Mouse (Mus musculus) myocyte (in vitro differentiated cells): Measurements from ENCODE around the gene Crat. TPM values are rescaled to one million over a fixed set of nuclear protein-coding genes. Genes with fewer than 3 reads are reported as not detected.

ENCODE experiments used
- H3K27me3 ChIP-seq: one replicate; pipeline ENCODE4 v1.6.1; 2011; ENCODE audit not compliant: control insufficient read depth, insufficient read depth, insufficient read length
- H3K36me3 ChIP-seq: one replicate; pipeline ENCODE4 v1.6.1; 2011; ENCODE audit not compliant: control insufficient read depth, insufficient read depth
- H3K4me2 ChIP-seq: one replicate; pipeline ENCODE4 v1.6.1; 2011; ENCODE audit warnings: low read depth, control low read depth
- H3K4me3 ChIP-seq: one replicate; pipeline ENCODE4 v1.5.1; 2011; ENCODE audit warnings: mild to moderate bottlenecking, control low read depth, moderate library complexity
- H3K79me2 ChIP-seq: one replicate; pipeline ENCODE4 v1.6.1; 2011; ENCODE audit not compliant: control insufficient read depth, insufficient read depth
- H3ac ChIP-seq: one replicate; pipeline ENCODE4 v1.6.1; 2011; ENCODE audit not compliant: control insufficient read depth, insufficient read length
- CEBPB ChIP-seq: IDR thresholded peaks from 2 replicates; pipeline ENCODE4 v1.6.1; 2011; ENCODE audit warnings: mild to moderate bottlenecking, moderate library complexity; ENCODE audit not compliant: poor library complexity, insufficient read depth, severe bottlenecking
- E2F4 ChIP-seq: IDR thresholded peaks from one replicate; pipeline ENCODE4 v1.6.1; 2011; ENCODE audit warnings: mild to moderate bottlenecking, control low read depth, moderate library complexity; ENCODE audit not compliant: insufficient read depth
- MAX ChIP-seq: IDR thresholded peaks from one replicate; pipeline ENCODE4 v1.6.1; 2011; ENCODE audit warnings: low read depth, mild to moderate bottlenecking, control low read depth
- MYOD1 ChIP-seq, 3 experiments: IDR thresholded peaks; one replicate each; pipeline ENCODE4 v1.6.1; 2011; ENCODE audit warnings: control low read depth in 2 of 3, low read depth in 2 of 3, mild to moderate bottlenecking in 2 of 3, moderate library complexity in 1 of 3; ENCODE audit not compliant: insufficient read length in 2 of 3, control insufficient read depth in 1 of 3
- MYOG ChIP-seq, 3 experiments: IDR thresholded peaks; one replicate each; pipeline ENCODE4 v1.6.1; 2011; ENCODE audit warnings: control low read depth in 2 of 3, low read depth in 2 of 3, mild to moderate bottlenecking in 2 of 3; ENCODE audit not compliant: insufficient read length in 2 of 3, control insufficient read depth in 1 of 3, insufficient read depth in 1 of 3
- POLR2A ChIP-seq: IDR thresholded peaks from one replicate; pipeline ENCODE4 v1.6.1; 2011; ENCODE audit warnings: low read depth, mild to moderate bottlenecking, control low read depth, moderate library complexity; ENCODE audit not compliant: insufficient read length
- POLR2AphosphoS2 ChIP-seq: IDR thresholded peaks from one replicate; pipeline ENCODE4 v1.6.1; 2011; ENCODE audit warnings: low read depth, control low read depth; ENCODE audit not compliant: insufficient read length
- REST ChIP-seq: IDR thresholded peaks from one replicate; pipeline ENCODE4 v1.6.1; 2011; ENCODE audit warnings: mild to moderate bottlenecking, control low read depth, moderate library complexity; ENCODE audit not compliant: insufficient read depth, insufficient read length
- SRF ChIP-seq: IDR thresholded peaks from one replicate; pipeline ENCODE4 v1.6.1; 2011; ENCODE audit warnings: low read depth; ENCODE audit not compliant: control insufficient read depth, insufficient read length
- TCF12 ChIP-seq: IDR thresholded peaks from one replicate; pipeline ENCODE4 v1.6.1; 2011; ENCODE audit warnings: mild to moderate bottlenecking, control low read depth; ENCODE audit not compliant: poor library complexity, insufficient read depth, severe bottlenecking
- TCF3 ChIP-seq: IDR thresholded peaks from one replicate; pipeline ENCODE4 v1.6.1; 2011; ENCODE audit warnings: low read depth, control low read depth; ENCODE audit not compliant: insufficient read length
- USF1 ChIP-seq: IDR thresholded peaks from one replicate; pipeline ENCODE4 v1.6.1; 2011; ENCODE audit warnings: low read depth, mild to moderate bottlenecking, control low read depth, moderate library complexity
- polyA plus RNA-seq: library from polyadenylated mRNA; unstranded; fragments of >200 nt; fragmentation: generic; extraction: Trizol; gene quantifications from one replicate; pipeline ENCODE4 v1.2.1, GENCODE M21; 2012; ENCODE audit warnings: missing spikeins

Gene Crat
- polyA plus RNA-seq, 1 experiment = 42.2 TPM

DNA sequence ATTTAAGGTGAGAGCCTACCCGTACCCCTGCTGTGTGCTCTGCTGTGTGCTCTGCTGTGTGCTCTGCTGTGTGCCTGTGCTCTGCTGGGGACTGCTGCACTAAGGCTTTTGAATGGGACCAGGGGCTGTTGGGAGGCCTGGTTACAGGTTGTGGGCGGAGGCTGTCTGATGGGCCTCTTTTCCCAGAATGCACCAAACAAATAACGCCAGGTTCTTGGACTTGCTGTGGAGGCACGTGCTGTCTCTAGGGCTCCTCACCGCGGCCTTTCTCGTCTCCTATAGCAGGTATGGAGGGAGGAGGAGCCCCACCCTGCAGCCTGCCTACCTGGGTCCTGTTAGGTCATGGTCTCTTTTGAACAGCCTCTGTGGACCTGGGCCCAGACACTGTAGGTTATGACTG, 19.4 kb downstream of the Crat start:
- Histone ChIP-seq H3K79me2 (peaks cover 4% of the 10 kb centered on the region), H3K4me2 (no peak overlapping the region), H3K27me3 (no peaks in the 10 kb centered on the region), H3ac (no peak overlapping the region), H3K4me3 (no peak overlapping the region), H3K36me3 (peaks cover 4% of the 10 kb centered on the region)
- TF ChIP-seq POLR2A = no peak
- no peak for TF ChIP-seq SRF

DNA sequence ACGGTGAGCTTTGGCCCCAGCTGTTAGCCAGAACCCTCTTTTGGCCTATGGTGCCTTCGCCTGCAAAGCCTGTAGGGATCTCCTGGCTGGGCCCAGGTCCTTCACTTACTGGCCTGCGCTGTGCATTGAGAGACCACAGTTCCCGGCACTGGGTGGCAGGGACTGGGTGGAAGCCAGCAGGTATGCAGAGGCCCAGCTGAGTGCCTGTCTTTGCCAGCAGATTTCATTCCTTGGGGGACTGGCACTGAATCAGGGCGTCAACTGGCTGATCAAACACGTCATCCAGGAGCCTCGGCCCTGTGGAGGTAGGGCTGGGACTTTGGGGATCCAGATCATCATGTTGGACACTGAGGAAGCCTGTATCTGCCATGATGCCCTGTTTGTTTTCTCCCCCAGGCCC, 19.9 kb downstream of the Crat start:
- Histone ChIP-seq H3K4me2 (no peak overlapping the region), H3ac (no peak overlapping the region), H3K36me3 (peaks cover 3% of the 10 kb centered on the region), H3K27me3 (no peaks in the 10 kb centered on the region), H3K79me2 (peaks cover 4% of the 10 kb centered on the region), H3K4me3 (no peak overlapping the region)
- no peak for TF ChIP-seq POLR2AphosphoS2

DNA sequence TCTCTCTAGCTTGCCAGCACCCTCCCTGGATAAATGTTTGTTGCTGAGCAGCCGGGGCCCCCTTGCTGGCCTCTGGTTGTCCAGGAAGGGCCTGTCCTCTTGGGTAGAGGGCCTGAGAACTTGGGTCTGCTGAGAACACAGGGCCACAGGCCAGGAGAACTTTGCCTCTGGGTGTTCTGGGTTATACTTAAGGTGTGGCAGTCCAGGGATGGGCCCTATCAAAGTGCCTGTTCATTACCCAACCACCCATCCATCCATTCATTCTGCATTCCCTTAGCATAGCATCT, 22.3 kb downstream of the Crat start:
- peak overlapping the region; percentile 45 for H3ac ChIP-seq
- no peaks in the 10 kb centered on the region for H3K36me3 ChIP-seq
- TF ChIP-seq TCF12 = no peak
- TF ChIP-seq USF1 = no peak
- TF ChIP-seq MYOG (IDR thresholded peaks at IDR 0.05; ENCODE audit: control insufficient read depth in 1 of 3, insufficient read depth in 1 of 3, insufficient read length in 2 of 3, low read depth in 2 of 3) = no peak
- no peak for TF ChIP-seq SRF
- no peak for TF ChIP-seq POLR2A
- no peak for TF ChIP-seq POLR2AphosphoS2
- no peak for TF ChIP-seq MAX
- no peak for TF ChIP-seq TCF3
- no peak for TF ChIP-seq E2F4
- no peak for TF ChIP-seq MYOD1 (IDR thresholded peaks at IDR 0.05; ENCODE audit: control insufficient read depth in 1 of 3, insufficient read length in 2 of 3, low read depth in 2 of 3)
- no peak for TF ChIP-seq CEBPB
- TF ChIP-seq REST = no peak
- H3K4me3 ChIP-seq = peak overlapping the region; percentile 55
- H3K4me2 ChIP-seq = peak overlapping the region; percentile 93
- H3K79me2 ChIP-seq = peaks cover 4% of the 10 kb centered on the region
- no peaks in the 10 kb centered on the region for H3K27me3 ChIP-seq

DNA sequence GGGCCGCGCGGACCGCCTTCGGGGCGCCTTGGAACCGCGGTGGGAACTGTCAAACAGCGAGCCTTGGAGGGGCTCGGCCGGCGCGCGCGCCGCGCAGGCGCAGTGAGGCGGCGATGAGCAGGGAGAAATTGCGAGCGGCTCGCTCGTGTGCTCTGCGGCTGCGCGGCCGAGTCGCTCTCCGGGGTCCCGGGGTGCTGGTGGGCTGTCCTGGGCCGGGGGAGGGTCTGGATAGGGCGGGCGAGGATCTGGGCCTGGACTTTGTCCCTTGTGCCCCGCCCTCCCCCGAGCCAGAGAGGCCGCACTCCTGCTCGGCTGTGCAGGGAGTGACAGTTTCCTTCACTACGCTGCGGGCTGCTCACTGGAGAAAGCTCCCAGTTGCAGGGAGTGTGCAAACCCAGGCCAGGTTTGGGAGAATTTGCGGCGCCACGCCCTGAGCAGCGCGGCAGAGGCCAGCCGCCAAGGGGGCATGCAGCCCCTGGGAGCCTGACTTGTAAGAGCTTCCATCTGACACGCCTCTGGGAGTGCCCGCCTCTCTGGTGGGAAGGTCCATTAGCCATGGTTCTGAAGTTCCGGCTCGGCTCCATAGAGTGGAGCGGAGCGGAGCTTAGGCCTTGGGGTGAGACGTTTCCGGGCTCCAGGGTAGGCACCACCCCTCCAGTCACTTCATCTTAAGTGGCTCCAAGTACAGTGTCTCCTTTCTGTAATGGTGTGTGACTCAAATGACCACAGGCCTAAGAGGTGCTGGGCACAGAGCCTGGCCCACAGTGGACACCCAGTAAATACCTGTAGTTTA, 22.8 kb downstream of the Crat start:
- peak overlapping the region; percentile 55 for H3K4me3 ChIP-seq
- no peaks in the 10 kb centered on the region for H3K27me3 ChIP-seq
- TF ChIP-seq TCF12 = no peak
- TF ChIP-seq USF1 = no peak
- TF ChIP-seq MYOG (IDR thresholded peaks at IDR 0.05; ENCODE audit: control insufficient read depth in 1 of 3, insufficient read depth in 1 of 3, insufficient read length in 2 of 3, low read depth in 2 of 3) = no peak
- TF ChIP-seq E2F4 = no peak
- peak; percentile 36 for TF ChIP-seq POLR2A
- TF ChIP-seq TCF3 = no peak
- no peak for TF ChIP-seq POLR2AphosphoS2
- peaks cover 4% of the 10 kb centered on the region for H3K79me2 ChIP-seq
- H3K4me2 ChIP-seq = peak overlapping the region; percentile 93
- H3ac ChIP-seq = peak overlapping the region; percentile 45
- H3K36me3 ChIP-seq = no peaks in the 10 kb centered on the region

DNA sequence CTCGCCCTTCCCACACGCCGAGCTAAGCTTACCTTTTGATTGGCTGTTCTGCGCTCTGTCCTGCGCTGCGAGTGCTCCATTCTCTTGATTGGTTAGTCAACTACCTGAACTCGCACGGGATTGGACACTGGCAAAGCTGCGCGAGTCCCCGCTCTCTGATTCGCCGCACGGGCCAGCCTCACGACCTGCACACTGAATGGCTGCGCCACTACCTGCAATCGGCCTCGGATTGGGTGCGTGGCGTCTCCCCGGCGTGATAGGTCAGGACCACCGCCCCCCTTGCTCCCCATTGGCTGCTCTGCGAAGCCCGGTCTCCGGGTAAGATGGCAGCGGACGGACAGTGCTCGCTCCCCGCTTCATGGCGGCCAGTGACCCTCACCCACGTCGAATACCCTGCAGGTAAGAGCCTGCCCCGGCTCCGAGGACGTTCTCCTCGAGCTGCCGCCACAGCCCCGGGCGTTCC, 23.5 kb downstream of the Crat start, which contains the start of gene Dolpp1:
TSS of gene Dolpp1 (plus strand) at position 141 of the 463 bp plus-strand sequence.
- H3K27me3 ChIP-seq = no peaks in the 10 kb centered on the region
- peaks cover 4% of the 10 kb centered on the region for H3K79me2 ChIP-seq
- TF ChIP-seq MYOG (IDR thresholded peaks at IDR 0.05; ENCODE audit: control insufficient read depth in 1 of 3, insufficient read depth in 1 of 3, insufficient read length in 2 of 3, low read depth in 2 of 3) = no peak
- TF ChIP-seq POLR2A = peak; percentile 58
- H3K36me3 ChIP-seq = no peaks in the 10 kb centered on the region
- peak within 1 kb of the TSS; percentile 55 for H3K4me3 ChIP-seq
- H3K4me2 ChIP-seq = peak within 1 kb of the TSS; percentile 93
- peak within 1 kb of the TSS; percentile 45 for H3ac ChIP-seq

DNA sequence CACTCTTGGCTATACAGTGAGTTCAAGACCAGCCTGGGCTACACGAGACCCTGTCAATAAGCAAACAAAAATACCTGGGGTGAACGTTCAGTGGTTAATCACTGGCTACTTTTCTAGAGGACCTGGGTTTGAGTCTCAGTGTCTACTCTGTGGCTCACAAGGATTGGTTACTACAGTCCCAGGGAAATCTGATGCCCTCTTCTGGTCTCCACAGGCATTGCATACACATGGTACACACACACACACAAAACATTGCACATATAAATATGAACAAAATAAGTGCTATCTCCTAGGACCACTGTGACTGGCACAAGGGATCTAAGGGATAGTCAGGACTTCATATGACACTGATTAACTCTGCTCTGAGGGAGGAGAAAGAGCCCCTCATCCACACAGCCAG, 26.6 kb downstream of the Crat start:
- no peak overlapping the region for H3K4me2 ChIP-seq
- TF ChIP-seq CEBPB (no peak), MAX (no peak), MYOG (IDR thresholded peaks at IDR 0.05; ENCODE audit: control insufficient read depth in 1 of 3, insufficient read depth in 1 of 3, insufficient read length in 2 of 3, low read depth in 2 of 3) (no peak), USF1 (no peak), TCF12 (no peak), SRF (no peak), TCF3 (no peak), POLR2AphosphoS2 (no peak), REST (no peak), E2F4 (no peak), MYOD1 (IDR thresholded peaks at IDR 0.05; ENCODE audit: control insufficient read depth in 1 of 3, insufficient read length in 2 of 3, low read depth in 2 of 3) (no peak), POLR2A (no peak)
- H3K36me3 ChIP-seq = no peaks in the 10 kb centered on the region
- peaks cover under 1% of the 10 kb centered on the region for H3K79me2 ChIP-seq
- no peaks in the 10 kb centered on the region for H3K27me3 ChIP-seq
- no peak overlapping the region for H3K4me3 ChIP-seq
- H3ac ChIP-seq = no peak overlapping the region
